Mouse (Mus musculus): ENCODE results near the gene Wasf2. TPM values are rescaled to one million over a fixed set of nuclear protein-coding genes. Genes with fewer than 3 reads are reported as not detected.

The Wasf2 gene
- polyA plus RNA-seq, 1 experiment = 150 TPM

GRCm38 (mm10) chr4:133237911-133238310 is 107.6 kb downstream of the Wasf2 start:
- TF ChIP-seq POLR2A (IDR thresholded peaks at IDR 0.05; ENCODE audit: borderline replicate concordance, low read depth, low read length) = no peak
- H3K4me3 ChIP-seq (ENCODE audit: insufficient read depth, low read length) = no peak overlapping the region
- peaks cover 20% of the 10 kb centered on the region for H3K4me1 ChIP-seq (ENCODE audit: control insufficient read depth, insufficient read depth, low read length)
- H3K27ac ChIP-seq (ENCODE audit: insufficient read depth, low read depth, low read length) = no peak overlapping the region

- TF ChIP-seq CTCF (IDR thresholded peaks at IDR 0.05; ENCODE audit: low read depth, low read length) (no peak), POLR2A (IDR thresholded peaks at IDR 0.05; ENCODE audit: borderline replicate concordance, low read depth, low read length) (no peak)
- Histone ChIP-seq H3K4me3 (ENCODE audit: insufficient read depth, low read length) (peak within 1 kb of the TSS; percentile 82), H3K4me1 (ENCODE audit: control insufficient read depth, insufficient read depth, low read length) (peaks cover 20% of the 10 kb centered on the region), H3K27ac (ENCODE audit: insufficient read depth, low read depth, low read length) (peak within 1 kb of the TSS; percentile 57)
Observed at GRCm38 (mm10) chr4:133240490-133240921, 110.2 kb downstream of the Wasf2 start, which contains the start of gene Map3k6. TSS of gene Map3k6 (plus strand) at chr4:133240818.

GRCm38 (mm10) chr4:133240934-133241908 is 110.9 kb downstream of the Wasf2 start:
- Histone ChIP-seq H3K4me1 (ENCODE audit: control insufficient read depth, insufficient read depth, low read length) (peaks cover 20% of the 10 kb centered on the region), H3K27ac (ENCODE audit: insufficient read depth, low read depth, low read length) (peak overlapping the region; percentile 57), H3K4me3 (ENCODE audit: insufficient read depth, low read length) (peak overlapping the region; percentile 82)
- TF ChIP-seq CTCF (IDR thresholded peaks at IDR 0.05; ENCODE audit: low read depth, low read length) = peak; percentile 34
- TF ChIP-seq POLR2A (IDR thresholded peaks at IDR 0.05; ENCODE audit: borderline replicate concordance, low read depth, low read length) = no peak

- Histone ChIP-seq H3K4me3 (ENCODE audit: insufficient read depth, low read length) (peak overlapping the region; percentile 12; the same call in 1 of the 2 replicates), H3K4me1 (ENCODE audit: control insufficient read depth, insufficient read depth, low read length) (peaks cover 16% of the 10 kb centered on the region), H3K27ac (ENCODE audit: insufficient read depth, low read depth, low read length) (0 out of 2 replicates have a peak overlapping the region, but pooled peaks have one; percentile 12)
- TF ChIP-seq POLR2A (IDR thresholded peaks at IDR 0.05; ENCODE audit: borderline replicate concordance, low read depth, low read length) = no peak
- TF ChIP-seq CTCF (IDR thresholded peaks at IDR 0.05; ENCODE audit: low read depth, low read length) = no peak
Observed at GRCm38 (mm10) chr4:133241910-133242309, 111.6 kb downstream of the Wasf2 start.

GRCm38 (mm10) chr4:133242710-133243109 is 112.4 kb downstream of the Wasf2 start:
- Histone ChIP-seq H3K4me3 (ENCODE audit: insufficient read depth, low read length) (no peak overlapping the region), H3K4me1 (ENCODE audit: control insufficient read depth, insufficient read depth, low read length) (peaks cover 13% of the 10 kb centered on the region), H3K27ac (ENCODE audit: insufficient read depth, low read depth, low read length) (no peak overlapping the region)
- no peak for TF ChIP-seq CTCF (IDR thresholded peaks at IDR 0.05; ENCODE audit: low read depth, low read length)
- TF ChIP-seq POLR2A (IDR thresholded peaks at IDR 0.05; ENCODE audit: borderline replicate concordance, low read depth, low read length) = no peak

GRCm38 (mm10) chr4:133243538-133243937 is 113.2 kb downstream of the Wasf2 start:
- no peak overlapping the region for H3K4me3 ChIP-seq (ENCODE audit: insufficient read depth, low read length)
- H3K4me1 ChIP-seq (ENCODE audit: control insufficient read depth, insufficient read depth, low read length) = peaks cover 10% of the 10 kb centered on the region

GRCm38 (mm10) chr4:133244289-133244688 is 114.0 kb downstream of the Wasf2 start:
- TF ChIP-seq CTCF (IDR thresholded peaks at IDR 0.05; ENCODE audit: low read depth, low read length) (no peak), POLR2A (IDR thresholded peaks at IDR 0.05; ENCODE audit: borderline replicate concordance, low read depth, low read length) (no peak)
- H3K4me1 ChIP-seq (ENCODE audit: control insufficient read depth, insufficient read depth, low read length) = peaks cover 7% of the 10 kb centered on the region
- no peak overlapping the region for H3K27ac ChIP-seq (ENCODE audit: insufficient read depth, low read depth, low read length)
- H3K4me3 ChIP-seq (ENCODE audit: insufficient read depth, low read length) = no peak overlapping the region

More at GRCm38 (mm10) chr4:133243538-133243937, 113.2 kb downstream of the Wasf2 start:
- TF ChIP-seq CTCF (IDR thresholded peaks at IDR 0.05; ENCODE audit: low read depth, low read length) = no peak
- no peak for TF ChIP-seq POLR2A (IDR thresholded peaks at IDR 0.05; ENCODE audit: borderline replicate concordance, low read depth, low read length)
- H3K27ac ChIP-seq (ENCODE audit: insufficient read depth, low read depth, low read length) = no peak overlapping the region

- H3K27ac ChIP-seq (ENCODE audit: insufficient read depth, low read depth, low read length) = no peak overlapping the region
- no peak overlapping the region for H3K4me3 ChIP-seq (ENCODE audit: insufficient read depth, low read length)
- no peak for TF ChIP-seq CTCF (IDR thresholded peaks at IDR 0.05; ENCODE audit: low read depth, low read length)
- TF ChIP-seq POLR2A (IDR thresholded peaks at IDR 0.05; ENCODE audit: borderline replicate concordance, low read depth, low read length) = no peak
- peaks cover 2% of the 10 kb centered on the region for H3K4me1 ChIP-seq (ENCODE audit: control insufficient read depth, insufficient read depth, low read length)
Observed at GRCm38 (mm10) chr4:133247072-133247471, 116.8 kb downstream of the Wasf2 start.

GRCm38 (mm10) chr4:133247806-133248449 is 117.6 kb downstream of the Wasf2 start:
- no peak for TF ChIP-seq CTCF (IDR thresholded peaks at IDR 0.05; ENCODE audit: low read depth, low read length)
- TF ChIP-seq POLR2A (IDR thresholded peaks at IDR 0.05; ENCODE audit: borderline replicate concordance, low read depth, low read length) = no peak
- no peaks in the 10 kb centered on the region for H3K4me1 ChIP-seq (ENCODE audit: control insufficient read depth, insufficient read depth, low read length)
- H3K4me3 ChIP-seq (ENCODE audit: insufficient read depth, low read length) = no peak overlapping the region
- H3K27ac ChIP-seq (ENCODE audit: insufficient read depth, low read depth, low read length) = no peak overlapping the region

Other genes starting within 250 kb of the Wasf2 start
- 78.3 and 87.6 TPM in 2 replicates for gene Stx12, start 246.0 kb upstream of the Wasf2 start, polyA plus RNA-seq (2012; ENCODE audit: insufficient read depth, insufficient read length, missing spikeins)
- 36.3 and 37.6 TPM in 2 replicates for gene Fam76a, start 207.9 kb upstream of the Wasf2 start, polyA plus RNA-seq (2012; ENCODE audit: insufficient read depth, insufficient read length, missing spikeins)
- 24.3 and 26.0 TPM in 2 replicates for gene Fgr, start 156.4 kb upstream of the Wasf2 start, polyA plus RNA-seq (2012; ENCODE audit: insufficient read depth, insufficient read length, missing spikeins)
- 5.5 and 8.7 TPM in 2 replicates for gene Ahdc1, start 119.2 kb upstream of the Wasf2 start, polyA plus RNA-seq (2012; ENCODE audit: insufficient read depth, insufficient read length, missing spikeins)
- not detected in 2 replicates for gene Cd164l2, start 81.6 kb downstream of the Wasf2 start, polyA plus RNA-seq (2012; ENCODE audit: insufficient read depth, insufficient read length, missing spikeins)
- gene Gpr3, start 82.0 kb downstream of the Wasf2 start, polyA plus RNA-seq (2012; ENCODE audit: insufficient read depth, insufficient read length, missing spikeins) = not detected in 2 replicates
- 1.2 and 1.6 TPM in 2 replicates for gene Map3k6, start 110.3 kb downstream of the Wasf2 start, polyA plus RNA-seq (2012; ENCODE audit: insufficient read depth, insufficient read length, missing spikeins)
- gene Sytl1, start 132.6 kb downstream of the Wasf2 start, polyA plus RNA-seq (2012; ENCODE audit: insufficient read depth, insufficient read length, missing spikeins) = not detected in 2 replicates
- gene Tmem222, start 147.3 kb downstream of the Wasf2 start, polyA plus RNA-seq (2012; ENCODE audit: insufficient read depth, insufficient read length, missing spikeins) = 36.1 and 40.8 TPM in 2 replicates
- 30.5 TPM in 2 replicates for gene Wdtc1, start 223.0 kb downstream of the Wasf2 start, polyA plus RNA-seq (2012; ENCODE audit: insufficient read depth, insufficient read length, missing spikeins)
- gene Slc9a1, start 239.2 kb downstream of the Wasf2 start, polyA plus RNA-seq (2012; ENCODE audit: insufficient read depth, insufficient read length, missing spikeins) = 27.7 and 31.6 TPM in 2 replicates